Mouse (Mus musculus) lung, embryonic 16.5 days (tissue): ENCODE data around the gene Myb. TPM values are rescaled to one million over a fixed set of nuclear protein-coding genes. Genes with fewer than 3 reads are reported as not detected.
A peak's percentile ranks its signal among the peaks of the same experiment; 100 is the strongest.

ENCODE experiments used
- ATAC-seq: fragments of 200-750 bp; cut with Nextera tagmentation; 2 replicates; pipeline ENCODE4 v1.8.0; 2017; ENCODE audit warnings: low read depth, mild to moderate bottlenecking, moderate library complexity
- H3K27ac ChIP-seq: fragments of 300-500 bp; sonication (generic); 2 replicates; pipeline ENCODE4 v1.5.1; 2014; ENCODE audit warnings: mild to moderate bottlenecking, control low read depth, low read length
- H3K27me3 ChIP-seq: fragments of 300-500 bp; sonication (generic); 2 replicates; pipeline ENCODE4 v1.6.1; 2014; ENCODE audit warnings: low read depth, low read length, mixed read lengths; ENCODE audit not compliant: control insufficient read depth, insufficient read depth
- H3K36me3 ChIP-seq: fragments of 300-500 bp; sonication (generic); 2 replicates; pipeline ENCODE4 v1.6.1; 2014; ENCODE audit warnings: low read length; ENCODE audit not compliant: control insufficient read depth, insufficient read depth
- H3K4me1 ChIP-seq: fragments of 300-500 bp; sonication (generic); replicated peaks from 2 replicates; pipeline ENCODE4 v1.6.1; 2014; ENCODE audit warnings: low read length, mixed read lengths; ENCODE audit not compliant: control insufficient read depth, insufficient read depth
- H3K4me2 ChIP-seq: fragments of 300-500 bp; sonication (generic); 2 replicates; pipeline ENCODE4 v1.6.1; 2014; ENCODE audit warnings: low read depth, low read length, control low read depth
- H3K4me3 ChIP-seq: fragments of 300-500 bp; sonication (generic); 2 replicates; pipeline ENCODE4 v1.5.1; 2014; ENCODE audit warnings: mild to moderate bottlenecking, low read length, control low read depth
- H3K9ac ChIP-seq: fragments of 300-500 bp; sonication (generic); 2 replicates; pipeline ENCODE4 v1.6.1; 2014; ENCODE audit warnings: low read length, control low read depth
- H3K9me3 ChIP-seq: fragments of 300-500 bp; sonication (generic); 2 replicates; pipeline ENCODE4 v1.6.1; 2016; ENCODE audit warnings: low read length; ENCODE audit not compliant: control insufficient read depth
- WGBS: fragments of 180-500 bp; shearing (Covaris S2); extraction: QIAGEN DNeasy Blood & Tissue Kit; methylation state at CpG from one replicate; pipeline ENCODE4 v1.1.7; 2014; 5-methylcytosine and 5-hydroxymethylcytosine counted together
- polyA plus RNA-seq: library from polyadenylated mRNA; unstranded; fragments of >200 nt; fragmentation: Nextera tagmentation; extraction: Ambion mirVana; gene quantifications from 2 replicates; pipeline ENCODE4 v1.2.1, GENCODE M21; 2015

The Myb gene
- polyA plus RNA-seq, 1 experiment from 2014 or later: 7.5 TPM

GRCm38 (mm10) chr10:21178711-21179110, 17.9 kb upstream of the Myb start:
- H3K36me3 ChIP-seq: no peaks in the 10 kb centered on the region

GRCm38 (mm10) chr10:21178281-21178680, 17.5 kb upstream of the Myb start:
- no peaks in the 10 kb centered on the region for H3K9me3 ChIP-seq
- H3K9ac ChIP-seq: no peak overlapping the region
- WGBS: 81% methylated on average over 10 of the region's 10 CpGs

More at GRCm38 (mm10) chr10:21178711-21179110, 17.9 kb upstream of the Myb start:
- no peak for ATAC-seq
- WGBS: 39% methylated on average over 5 of the region's 5 CpGs
- Histone ChIP-seq H3K27ac (no peak overlapping the region), H3K9me3 (no peaks in the 10 kb centered on the region), H3K27me3 (no peaks in the 10 kb centered on the region), H3K4me2 (no peak overlapping the region), H3K9ac (no peak overlapping the region), H3K4me3 (no peak overlapping the region), H3K4me1 (no peaks in the 10 kb centered on the region)

GRCm38 (mm10) chr10:21172650-21173200, 11.9 kb upstream of the Myb start:
- Histone ChIP-seq H3K4me2 (no peak overlapping the region), H3K9me3 (no peaks in the 10 kb centered on the region), H3K9ac (no peak overlapping the region), H3K4me3 (no peak overlapping the region), H3K4me1 (no peaks in the 10 kb centered on the region), H3K27ac (no peak overlapping the region), H3K27me3 (no peaks in the 10 kb centered on the region), H3K36me3 (no peaks in the 10 kb centered on the region)
- 81% methylated on average over 4 of the region's 4 CpGs for WGBS
- ATAC-seq: no peak

More at GRCm38 (mm10) chr10:21178281-21178680, 17.5 kb upstream of the Myb start:
- no peaks in the 10 kb centered on the region for H3K4me1 ChIP-seq
- no peak overlapping the region for H3K4me3 ChIP-seq
- no peak overlapping the region for H3K4me2 ChIP-seq
- no peak overlapping the region for H3K27ac ChIP-seq
- H3K27me3 ChIP-seq: no peaks in the 10 kb centered on the region
- H3K36me3 ChIP-seq: no peaks in the 10 kb centered on the region
- no peak for ATAC-seq

- no peaks in the 10 kb centered on the region for H3K9me3 ChIP-seq
These were observed 7.7 kb upstream of the Myb start for GRCm38 (mm10) chr10:21168466-21168865.

GRCm38 (mm10) chr10:21167842-21168241, 7.1 kb upstream of the Myb start:
- Histone ChIP-seq H3K9me3 (no peaks in the 10 kb centered on the region), H3K27me3 (no peaks in the 10 kb centered on the region), H3K36me3 (no peaks in the 10 kb centered on the region), H3K4me2 (no peak overlapping the region), H3K4me3 (no peak overlapping the region), H3K27ac (no peak overlapping the region), H3K9ac (no peak overlapping the region), H3K4me1 (no peaks in the 10 kb centered on the region)
- no peak for ATAC-seq
- WGBS: 89% methylated on average over 6 of the region's 6 CpGs

More at GRCm38 (mm10) chr10:21168466-21168865, 7.7 kb upstream of the Myb start:
- no peak overlapping the region for H3K4me2 ChIP-seq
- H3K4me3 ChIP-seq: no peak overlapping the region
- ATAC-seq: no peak
- H3K9ac ChIP-seq: no peak overlapping the region
- no peaks in the 10 kb centered on the region for H3K4me1 ChIP-seq
- no peaks in the 10 kb centered on the region for H3K27me3 ChIP-seq
- WGBS: 86% methylated on average over 8 of the region's 8 CpGs
- no peak overlapping the region for H3K27ac ChIP-seq
- H3K36me3 ChIP-seq: no peaks in the 10 kb centered on the region

GRCm38 (mm10) chr10:21167165-21167564, 6.4 kb upstream of the Myb start:
- no peak overlapping the region for H3K9ac ChIP-seq
- no peak overlapping the region for H3K4me3 ChIP-seq
- H3K4me2 ChIP-seq: no peak overlapping the region
- peaks cover under 1% of the 10 kb centered on the region; the same call in 1 of the 2 replicates for H3K27me3 ChIP-seq
- ATAC-seq: no peak
- H3K4me1 ChIP-seq: no peaks in the 10 kb centered on the region
- H3K27ac ChIP-seq: no peak overlapping the region
- no peaks in the 10 kb centered on the region for H3K36me3 ChIP-seq
- H3K9me3 ChIP-seq: no peaks in the 10 kb centered on the region
- WGBS: 78% methylated on average over 5 of the region's 5 CpGs

- Histone ChIP-seq H3K36me3 (no peaks in the 10 kb centered on the region), H3K4me3 (no peak overlapping the region), H3K4me1 (peaks cover 1% of the 10 kb centered on the region; the same call in 1 of the 2 replicates), H3K4me2 (no peak overlapping the region), H3K27ac (no peak overlapping the region), H3K27me3 (peaks cover 4% of the 10 kb centered on the region; the same call in 1 of the 2 replicates), H3K9ac (no peak overlapping the region), H3K9me3 (no peaks in the 10 kb centered on the region)
- no peak for ATAC-seq
- WGBS: 81% methylated on average over 4 of the region's 4 CpGs
These were observed 4.6 kb upstream of the Myb start for GRCm38 (mm10) chr10:21165411-21165810.

GRCm38 (mm10) chr10:21162124-21162523, 1.3 kb upstream of the Myb start:
- WGBS: 46% methylated on average over 3 of the region's 3 CpGs
- H3K36me3 ChIP-seq: no peaks in the 10 kb centered on the region
- no peak overlapping the region for H3K4me3 ChIP-seq
- H3K9ac ChIP-seq: no peak overlapping the region
- no peak overlapping the region for H3K4me2 ChIP-seq
- peaks cover 22% of the 10 kb centered on the region for H3K27me3 ChIP-seq
- no peak for ATAC-seq
- H3K4me1 ChIP-seq: peaks cover 10% of the 10 kb centered on the region
- H3K27ac ChIP-seq: no peak overlapping the region
- H3K9me3 ChIP-seq: no peaks in the 10 kb centered on the region

- Histone ChIP-seq H3K27me3 (peaks cover 22% of the 10 kb centered on the region), H3K4me3 (peak overlapping the region; percentile 75), H3K9ac (peak overlapping the region; percentile 78), H3K36me3 (no peaks in the 10 kb centered on the region), H3K27ac (peak overlapping the region; percentile 27; the same call in 1 of the 2 replicates), H3K4me1 (peaks cover 10% of the 10 kb centered on the region), H3K4me2 (peak overlapping the region; percentile 100), H3K9me3 (no peaks in the 10 kb centered on the region)
- whole genome bisulfite sequencing: 4% methylated on average over 20 of the region's 20 CpGs
- peak; percentile 43; the same call in 1 of the 2 replicates for ATAC-seq
These were observed 743 bp upstream of the Myb start for GRCm38 (mm10) chr10:21161359-21162094.
